30 mouse cellular contexts compared by ENCODE assay signal in the genomic region with DNA sequence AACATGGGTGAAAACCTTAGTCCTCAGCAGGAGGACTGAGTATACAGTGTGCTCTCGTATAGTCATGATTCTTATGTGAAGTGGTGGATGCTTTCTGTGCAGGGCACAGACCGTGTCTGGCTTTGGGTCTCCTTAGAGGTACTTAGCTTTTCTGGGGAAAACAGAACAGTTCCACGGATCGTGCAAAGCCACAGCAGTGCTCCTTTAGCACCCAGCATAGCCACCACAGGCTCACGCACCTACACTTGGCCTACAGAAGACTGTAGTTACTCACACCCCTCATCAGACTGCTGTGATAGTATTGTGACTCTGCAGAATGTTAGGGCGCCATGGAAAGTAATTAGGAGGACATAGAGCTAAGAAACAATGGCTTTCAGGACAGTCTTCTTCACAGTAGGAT.
"Had no signal": no experiment of that assay in that cellular context is flagged by ENCODE, and none has a peak within 500 bp of the region (broad histone marks: within the 10 kb centered on the region; RNA-seq: fewer than 3 reads in every experiment).

No protein-coding gene starts in this region.

- H3K9me3 ChIP-seq: limb, embryonic 10.5 days; limb, embryonic 15.5 days; liver, embryonic 12.5 days; liver, embryonic 13.5 days; liver, embryonic 15.5 days; lung, embryonic 15.5 days had no signal

- H3K9ac ChIP-seq: limb, embryonic 12.5 days; limb, embryonic 13.5 days; limb, embryonic 15.5 days; liver, embryonic 12.5 days; liver, embryonic 13.5 days; liver, embryonic 14.5 days; liver, embryonic 15.5 days; liver, postnatal 0 days; lung, embryonic 14.5 days; lung, embryonic 15.5 days; midbrain, embryonic 12.5 days; midbrain, embryonic 13.5 days; midbrain, embryonic 15.5 days; neural tube, embryonic 12.5 days had no signal

- H3K27me3 ChIP-seq: limb, embryonic 12.5 days; limb, embryonic 13.5 days; limb, embryonic 15.5 days; liver, embryonic 12.5 days; liver, embryonic 13.5 days; liver, embryonic 15.5 days; lung, embryonic 15.5 days; megakaryocyte, embryonic 14.5 days; midbrain, embryonic 13.5 days; midbrain, embryonic 15.5 days; neural tube, embryonic 12.5 days had no signal

- H3K4me3 ChIP-seq: limb, embryonic 10.5 days; limb, embryonic 12.5 days; limb, embryonic 13.5 days; limb, embryonic 15.5 days; liver, embryonic 12.5 days; liver, embryonic 13.5 days; liver, embryonic 15.5 days; lung, embryonic 15.5 days; megakaryocyte, embryonic 14.5 days; midbrain, embryonic 12.5 days; midbrain, embryonic 13.5 days; midbrain, embryonic 15.5 days; myocyte; neural tube, embryonic 12.5 days had no signal

- H3K4me1 ChIP-seq: limb, embryonic 10.5 days; limb, embryonic 12.5 days; limb, embryonic 13.5 days; limb, embryonic 15.5 days; liver, embryonic 12.5 days; liver, embryonic 13.5 days; liver, embryonic 15.5 days; lung, embryonic 15.5 days; megakaryocyte, embryonic 14.5 days had no signal

- H3K36me3 ChIP-seq: limb, embryonic 10.5 days; limb, embryonic 12.5 days; limb, embryonic 13.5 days; limb, embryonic 15.5 days; liver, embryonic 12.5 days; liver, embryonic 13.5 days; liver, embryonic 15.5 days; lung, embryonic 15.5 days; midbrain, embryonic 12.5 days; midbrain, embryonic 13.5 days; midbrain, embryonic 15.5 days; neural tube, embryonic 12.5 days had no signal

- DNase-seq: left cerebral cortex, postnatal 4 days; liver; liver, embryonic 13.5 days; liver, postnatal 0 days; lung, adult 18-20 months; lung, adult 2 months; lung, embryonic 14.5 days; lung, postnatal 10 days; lung, postnatal 14 days; lung, postnatal 36 days; lung, postnatal 4 days; midbrain, embryonic 14.5 days had no signal

- H3K27ac ChIP-seq: limb, embryonic 10.5 days; limb, embryonic 12.5 days; limb, embryonic 13.5 days; limb, embryonic 15.5 days; liver, embryonic 12.5 days; liver, embryonic 13.5 days; liver, embryonic 14.5 days; liver, embryonic 15.5 days; lung, embryonic 15.5 days; macrophage; midbrain, embryonic 12.5 days; midbrain, embryonic 13.5 days; midbrain, embryonic 15.5 days; neural tube, embryonic 12.5 days had no signal

- H3K4me2 ChIP-seq: limb, embryonic 12.5 days; limb, embryonic 13.5 days; limb, embryonic 15.5 days; liver, embryonic 11.5 days; liver, embryonic 12.5 days; liver, embryonic 13.5 days; liver, embryonic 15.5 days; lung, embryonic 14.5 days; lung, embryonic 15.5 days; midbrain, embryonic 12.5 days; midbrain, embryonic 13.5 days; midbrain, embryonic 15.5 days; neural tube, embryonic 12.5 days had no signal

- ATAC-seq: liver, embryonic 12.5 days; liver, postnatal 0 days; lung, postnatal 0 days; midbrain, embryonic 13.5 days; midbrain, embryonic 15.5 days; midbrain, embryonic 16.5 days had no signal
